Mouse (Mus musculus) kidney, postnatal 10 days (tissue): ENCODE data around the gene Ccdc155.

Experiments used
- DNase-seq: peaks from one replicate; pipeline ENCODE4 v3.0.0; 2021; ENCODE audit warnings: mixed read lengths

Gene Ccdc155

GRCm38 (mm10) chr7:45139904-45140723 lies 64.6 kb downstream of the Ccdc155 start:
- no peak for DNase-seq

- no peak for DNase-seq
These were observed 66.3 kb downstream of the Ccdc155 start for GRCm38 (mm10) chr7:45138403-45138802.

GRCm38 (mm10) chr7:45137171-45138006 lies 67.3 kb downstream of the Ccdc155 start:
- DNase-seq = no peak

GRCm38 (mm10) chr7:45135993-45136567 lies 68.6 kb downstream of the Ccdc155 start, which contains the start of the genes Gm45713 and Flt3l:
Gm45713 (minus strand) TSS chr7:45136231.
Flt3l (minus strand) TSS chr7:45136432.
- peak; percentile 95 for DNase-seq

- no peak for DNase-seq
These were observed 69.3 kb downstream of the Ccdc155 start for GRCm38 (mm10) chr7:45135370-45135769.

- peak; percentile 69 for DNase-seq
These were observed 70.1 kb downstream of the Ccdc155 start for GRCm38 (mm10) chr7:45134544-45135026.
